Mouse (Mus musculus) ES-E14 (cell line): ENCODE measurements around the gene Ccdc172. TPM values are rescaled to one million over a fixed set of nuclear protein-coding genes. Genes with fewer than 3 reads are reported as not detected.

Experiments used
- DNase-seq: peaks from one replicate; pipeline ENCODE4 v3.0.0-alpha.2; 2013; ENCODE audit warnings: low read depth, low spot score
- H3K27ac ChIP-seq: 2 replicates; pipeline ENCODE4 v1.5.1; 2012; ENCODE audit warnings: low read depth, mild to moderate bottlenecking, low read length, moderate library complexity, mixed read lengths; ENCODE audit not compliant: poor library complexity, insufficient read depth, severe bottlenecking
- H3K36me3 ChIP-seq: 2 replicates; pipeline ENCODE4 v1.6.1; 2012; ENCODE audit warnings: mild to moderate bottlenecking, low read length, moderate library complexity, mixed read lengths; ENCODE audit not compliant: control insufficient read depth, poor library complexity, insufficient read depth, severe bottlenecking
- H3K4me1 ChIP-seq, 2 experiments: fragments of 150-350 bp in 1 of 2; sonication (generic) in 1 of 2; 2 replicates each; pipeline ENCODE4 v1.6.1; 2012; ENCODE audit warnings: low read length in 2 of 2, mild to moderate bottlenecking in 1 of 2, mixed read lengths in 1 of 2; ENCODE audit not compliant: control insufficient read depth in 2 of 2, insufficient read depth in 2 of 2, poor library complexity in 1 of 2
- H3K4me3 ChIP-seq, 2 experiments: fragments of 150-350 bp in 1 of 2; sonication (generic) in 1 of 2; 2 replicates each; pipeline ENCODE4 v1.5.1; 2012; ENCODE audit warnings: low read length in 2 of 2, low read depth in 1 of 2, mild to moderate bottlenecking in 1 of 2, mixed read lengths in 1 of 2; ENCODE audit not compliant: insufficient read depth in 1 of 2, poor library complexity in 1 of 2, severe bottlenecking in 1 of 2
- H3K9ac ChIP-seq: 2 replicates; pipeline ENCODE4 v1.6.1; 2012; ENCODE audit warnings: low read depth, mild to moderate bottlenecking, low read length, mixed read lengths; ENCODE audit not compliant: poor library complexity, insufficient read depth, severe bottlenecking
- H3K9me3 ChIP-seq: fragments of 150-350 bp; sonication (generic); 2 replicates; pipeline ENCODE4 v1.6.1; 2012; ENCODE audit warnings: low read depth, mild to moderate bottlenecking, low read length; ENCODE audit not compliant: control insufficient read depth, insufficient read depth
- CHD2 ChIP-seq: IDR thresholded peaks from 2 replicates; pipeline ENCODE4 v1.6.1; 2014; ENCODE audit warnings: mild to moderate bottlenecking, low read depth, low read length, inconsistent platforms
- HCFC1 ChIP-seq: IDR thresholded peaks from 2 replicates; pipeline ENCODE4 v1.6.1; 2012; ENCODE audit warnings: low read length, inconsistent platforms, borderline replicate concordance; ENCODE audit not compliant: insufficient read depth
- MAFK ChIP-seq: IDR thresholded peaks from 2 replicates; pipeline ENCODE4 v1.6.1; 2014; ENCODE audit warnings: mild to moderate bottlenecking, low read depth, low read length, inconsistent platforms; ENCODE audit not compliant: insufficient read depth
- ZC3H11A ChIP-seq: IDR thresholded peaks from 2 replicates; pipeline ENCODE4 v1.6.1; 2012; ENCODE audit warnings: low read depth, mild to moderate bottlenecking, inconsistent platforms, low read length, borderline replicate concordance
- ZNF384 ChIP-seq: IDR thresholded peaks from 2 replicates; pipeline ENCODE4 v1.6.1; 2012; ENCODE audit warnings: low read depth, low read length, inconsistent platforms
- in situ Hi-C, 2 experiments: fragments of 600-800 bp; cut with MboI; formaldehyde crosslinking; loops; one replicate each; pipeline ENCODE4 v1.15.1; 2025; ENCODE audit warnings: low sequenced_read_pairs in 2 of 2, inconsistent platforms in 1 of 2; ENCODE audit not compliant: unreplicated experiment in 2 of 2
- total RNA-seq: library from RNA; depleted of rRNA; stranded (reverse); fragments of 300-350 nt; gene quantifications from 2 replicates; pipeline ENCODE4 v1.2.3, GENCODE M21; 2012

The Ccdc172 gene
- total RNA-seq, 1 experiment: 3.5 TPM

GRCm38 (mm10) chr19:58554974-58555373 lies 43.2 kb downstream of the Ccdc172 start:
- H3K4me1 ChIP-seq: no peaks in the 10 kb centered on the region
- no peaks in the 10 kb centered on the region for H3K9me3 ChIP-seq
- no peak for DNase-seq
- in situ Hi-C loops: no loop called here
- H3K4me3 ChIP-seq: no peak overlapping the region
- no peak overlapping the region for H3K9ac ChIP-seq
- H3K36me3 ChIP-seq: no peaks in the 10 kb centered on the region
- no peak overlapping the region for H3K27ac ChIP-seq
- TF ChIP-seq HCFC1 (no peak), CHD2 (no peak), ZC3H11A (no peak), MAFK (no peak), ZNF384 (no peak)

- Histone ChIP-seq H3K4me3 (no peak overlapping the region), H3K36me3 (no peaks in the 10 kb centered on the region), H3K9me3 (no peaks in the 10 kb centered on the region), H3K4me1 (no peaks in the 10 kb centered on the region; a peak in 1 of 4 replicates), H3K27ac (no peak overlapping the region), H3K9ac (no peak overlapping the region)
- in situ Hi-C loops: no loop called here
- no peak for DNase-seq
- TF ChIP-seq ZC3H11A (peak; percentile 54; the same call in 1 of the 2 replicates), HCFC1 (no peak)
These were observed 46.6 kb downstream of the Ccdc172 start for GRCm38 (mm10) chr19:58558352-58558751.

GRCm38 (mm10) chr19:58562301-58562815 lies 50.6 kb downstream of the Ccdc172 start:
- no peaks in the 10 kb centered on the region for H3K9me3 ChIP-seq
- H3K27ac ChIP-seq: no peak overlapping the region
- no peak overlapping the region for H3K4me3 ChIP-seq
- no peak overlapping the region for H3K9ac ChIP-seq
- TF ChIP-seq HCFC1: no peak
- no peak for TF ChIP-seq MAFK
- no peak for TF ChIP-seq ZC3H11A
- no peak for TF ChIP-seq ZNF384
- no peak for TF ChIP-seq CHD2
- H3K36me3 ChIP-seq: no peaks in the 10 kb centered on the region
- in situ Hi-C loops: no loop called here
- DNase-seq: peak; percentile 57
- peaks cover 0 to 3% of the 10 kb centered on the region in 2 experiments; a peak in 1 of 4 replicates for H3K4me1 ChIP-seq

- no peaks in the 10 kb centered on the region for H3K9me3 ChIP-seq
- H3K4me1 ChIP-seq: peaks cover 5 to 7% of the 10 kb centered on the region in 2 experiments; a peak in 3 of 4 replicates
- no peaks in the 10 kb centered on the region for H3K36me3 ChIP-seq
- H3K4me3 ChIP-seq: no peak overlapping the region
- no peak for DNase-seq
- no peak overlapping the region for H3K9ac ChIP-seq
- TF ChIP-seq ZC3H11A: no peak
- no peak for TF ChIP-seq CHD2
- TF ChIP-seq HCFC1: no peak
- TF ChIP-seq ZNF384: no peak
- no peak for TF ChIP-seq MAFK
- no peak overlapping the region for H3K27ac ChIP-seq
- in situ Hi-C loops: no loop called here
These were observed 59.8 kb downstream of the Ccdc172 start for GRCm38 (mm10) chr19:58571566-58571965.
